Mouse (Mus musculus): ENCODE data around the gene Rai1. TPM values are rescaled to one million over a fixed set of nuclear protein-coding genes. Genes with fewer than 3 reads are reported as not detected.

Rai1 gene
- polyA plus RNA-seq, 1 experiment from 2014 or later = 10.7 TPM

GRCm38 (mm10) chr11:60222085-60222468 lies 117.3 kb downstream of the Rai1 start:
- Histone ChIP-seq H3K4me3 (ENCODE audit: low read depth, low read length) (peak overlapping the region; percentile 34; the same call in 1 of the 2 replicates), H3K9ac (ENCODE audit: low read length) (peak overlapping the region; percentile 45; the same call in 1 of the 2 replicates), H3K9me3 (ENCODE audit: control insufficient read depth, low read length) (no peaks in the 10 kb centered on the region), H3K27ac (replicated peaks) (peak overlapping the region; percentile 41), H3K4me1 (replicated peaks; ENCODE audit: control insufficient read depth, insufficient read depth) (no peaks in the 10 kb centered on the region; the same call in 1 of the 2 replicates), H3K4me2 (replicated peaks; ENCODE audit: low read depth) (peak overlapping the region; percentile 65), H3K36me3 (ENCODE audit: control insufficient read depth, insufficient read depth, low read length) (no peaks in the 10 kb centered on the region), H3K27me3 (ENCODE audit: control insufficient read depth, insufficient read depth, low read length) (no peaks in the 10 kb centered on the region)
- WGBS = 40% methylated on average over 3 of the region's 3 CpGs
- no peak for ATAC-seq (ENCODE audit: low FRiP score, low TSS enrichment)
- TF ChIP-seq CTCF (IDR thresholded peaks at IDR 0.05; ENCODE audit: low read depth) (no peak), EP300 (optimal IDR thresholded peaks at IDR 0.05) (no peak)
- DNase-seq (ENCODE audit: low spot score) = no peak

GRCm38 (mm10) chr11:60222469-60223236 lies 117.8 kb downstream of the Rai1 start, which contains the start of gene Srebf1:
TSS of gene Srebf1 (minus strand) at chr11:60222581.
- Histone ChIP-seq H3K4me1 (replicated peaks; ENCODE audit: control insufficient read depth, insufficient read depth) (no peaks in the 10 kb centered on the region; the same call in 1 of the 2 replicates), H3K27me3 (ENCODE audit: control insufficient read depth, insufficient read depth, low read length) (no peaks in the 10 kb centered on the region), H3K9ac (ENCODE audit: low read length) (peak within 1 kb of the TSS; percentile 45), H3K4me3 (ENCODE audit: low read depth, low read length) (peak within 1 kb of the TSS; percentile 34), H3K4me2 (replicated peaks; ENCODE audit: low read depth) (peak within 1 kb of the TSS; percentile 65), H3K9me3 (ENCODE audit: control insufficient read depth, low read length) (no peaks in the 10 kb centered on the region), H3K36me3 (ENCODE audit: control insufficient read depth, insufficient read depth, low read length) (no peaks in the 10 kb centered on the region), H3K27ac (replicated peaks) (peak within 1 kb of the TSS; percentile 82)
- TF ChIP-seq CTCF (IDR thresholded peaks at IDR 0.05; ENCODE audit: low read depth) (peak; percentile 58), EP300 (optimal IDR thresholded peaks at IDR 0.05) (no peak)
- peak; percentile 88 for DNase-seq (ENCODE audit: low spot score)
- peak; percentile 82 for ATAC-seq (ENCODE audit: low FRiP score, low TSS enrichment)
- WGBS = 3% methylated on average over 45 of the region's 46 CpGs

GRCm38 (mm10) chr11:60224676-60225075 lies 119.9 kb downstream of the Rai1 start:
- DNase-seq (ENCODE audit: low spot score) (peak; percentile 56), ATAC-seq (ENCODE audit: low FRiP score, low TSS enrichment) (no peak)
- Histone ChIP-seq H3K4me1 (replicated peaks; ENCODE audit: control insufficient read depth, insufficient read depth) (no peaks in the 10 kb centered on the region), H3K27me3 (ENCODE audit: control insufficient read depth, insufficient read depth, low read length) (no peaks in the 10 kb centered on the region), H3K9me3 (ENCODE audit: control insufficient read depth, low read length) (no peaks in the 10 kb centered on the region), H3K9ac (ENCODE audit: low read length) (no peak overlapping the region), H3K4me3 (ENCODE audit: low read depth, low read length) (no peak overlapping the region), H3K27ac (replicated peaks) (no peak overlapping the region), H3K36me3 (ENCODE audit: control insufficient read depth, insufficient read depth, low read length) (peaks cover 8% of the 10 kb centered on the region; the same call in 1 of the 2 replicates), H3K4me2 (replicated peaks; ENCODE audit: low read depth) (no peak overlapping the region)
- 52% methylated on average over 4 of the region's 4 CpGs for WGBS
- TF ChIP-seq EP300 (optimal IDR thresholded peaks at IDR 0.05) (no peak), CTCF (IDR thresholded peaks at IDR 0.05; ENCODE audit: low read depth) (peak; percentile 52)

- Histone ChIP-seq H3K9me3 (ENCODE audit: control insufficient read depth, low read length) (no peaks in the 10 kb centered on the region), H3K4me1 (replicated peaks; ENCODE audit: control insufficient read depth, insufficient read depth) (no peaks in the 10 kb centered on the region), H3K36me3 (ENCODE audit: control insufficient read depth, insufficient read depth, low read length) (peaks cover 8% of the 10 kb centered on the region; the same call in 1 of the 2 replicates), H3K4me3 (ENCODE audit: low read depth, low read length) (no peak overlapping the region), H3K27me3 (ENCODE audit: control insufficient read depth, insufficient read depth, low read length) (no peaks in the 10 kb centered on the region), H3K27ac (replicated peaks) (no peak overlapping the region), H3K4me2 (replicated peaks; ENCODE audit: low read depth) (no peak overlapping the region), H3K9ac (ENCODE audit: low read length) (no peak overlapping the region)
- TF ChIP-seq CTCF (IDR thresholded peaks at IDR 0.05; ENCODE audit: low read depth) (no peak), EP300 (optimal IDR thresholded peaks at IDR 0.05) (no peak)
- 63% methylated on average over 1 of the region's 1 CpGs for WGBS
- ATAC-seq (ENCODE audit: low FRiP score, low TSS enrichment) = no peak
- no peak for DNase-seq (ENCODE audit: low spot score)
These were observed 121.1 kb downstream of the Rai1 start for GRCm38 (mm10) chr11:60225874-60226273.

- Histone ChIP-seq H3K9ac (ENCODE audit: low read length) (no peak overlapping the region), H3K27me3 (ENCODE audit: control insufficient read depth, insufficient read depth, low read length) (no peaks in the 10 kb centered on the region), H3K4me2 (replicated peaks; ENCODE audit: low read depth) (no peak overlapping the region), H3K27ac (replicated peaks) (no peak overlapping the region), H3K4me3 (ENCODE audit: low read depth, low read length) (no peak overlapping the region), H3K9me3 (ENCODE audit: control insufficient read depth, low read length) (no peaks in the 10 kb centered on the region), H3K4me1 (replicated peaks; ENCODE audit: control insufficient read depth, insufficient read depth) (no peaks in the 10 kb centered on the region), H3K36me3 (ENCODE audit: control insufficient read depth, insufficient read depth, low read length) (peaks cover 8% of the 10 kb centered on the region; the same call in 1 of the 2 replicates)
- WGBS = 42% methylated on average over 3 of the region's 3 CpGs
- DNase-seq (ENCODE audit: low spot score) (no peak), ATAC-seq (ENCODE audit: low FRiP score, low TSS enrichment) (no peak)
- TF ChIP-seq CTCF (IDR thresholded peaks at IDR 0.05; ENCODE audit: low read depth) (no peak), EP300 (optimal IDR thresholded peaks at IDR 0.05) (no peak)
These were observed 123.7 kb downstream of the Rai1 start for GRCm38 (mm10) chr11:60228525-60228924.

- no peak overlapping the region for H3K4me2 ChIP-seq (replicated peaks; ENCODE audit: low read depth)
- H3K27ac ChIP-seq (replicated peaks) = peak overlapping the region; percentile 8
These were observed 125.0 kb downstream of the Rai1 start for GRCm38 (mm10) chr11:60229821-60230220.

More at GRCm38 (mm10) chr11:60229821-60230220, 125.0 kb downstream of the Rai1 start:
- Histone ChIP-seq H3K9ac (ENCODE audit: low read length) (no peak overlapping the region), H3K36me3 (ENCODE audit: control insufficient read depth, insufficient read depth, low read length) (peaks cover 8% of the 10 kb centered on the region; the same call in 1 of the 2 replicates), H3K4me1 (replicated peaks; ENCODE audit: control insufficient read depth, insufficient read depth) (no peaks in the 10 kb centered on the region), H3K27me3 (ENCODE audit: control insufficient read depth, insufficient read depth, low read length) (no peaks in the 10 kb centered on the region), H3K9me3 (ENCODE audit: control insufficient read depth, low read length) (no peaks in the 10 kb centered on the region), H3K4me3 (ENCODE audit: low read depth, low read length) (no peak overlapping the region)
- ATAC-seq (ENCODE audit: low FRiP score, low TSS enrichment) (peak; percentile 93), DNase-seq (ENCODE audit: low spot score) (peak; percentile 85)
- 44% methylated on average over 13 of the region's 13 CpGs for WGBS
- TF ChIP-seq CTCF (IDR thresholded peaks at IDR 0.05; ENCODE audit: low read depth) (no peak), EP300 (optimal IDR thresholded peaks at IDR 0.05) (no peak)
